Mouse (Mus musculus) olfactory bulb, adult 2 months (tissue): ENCODE measurements around the gene 1700020D05Rik.

ENCODE experiments used
- CTCF ChIP-seq: fragments of 200-500 bp; IDR thresholded peaks from 2 replicates; pipeline ENCODE4 v1.5.1; 2012; ENCODE audit warnings: low read depth, mild to moderate bottlenecking, low read length, moderate library complexity; ENCODE audit not compliant: insufficient read depth
- POLR2A ChIP-seq: fragments of 200-500 bp; IDR thresholded peaks from 2 replicates; pipeline ENCODE4 v1.6.1; 2012; ENCODE audit warnings: mild to moderate bottlenecking, low read depth, low read length, moderate library complexity; ENCODE audit not compliant: insufficient read depth

DNA sequence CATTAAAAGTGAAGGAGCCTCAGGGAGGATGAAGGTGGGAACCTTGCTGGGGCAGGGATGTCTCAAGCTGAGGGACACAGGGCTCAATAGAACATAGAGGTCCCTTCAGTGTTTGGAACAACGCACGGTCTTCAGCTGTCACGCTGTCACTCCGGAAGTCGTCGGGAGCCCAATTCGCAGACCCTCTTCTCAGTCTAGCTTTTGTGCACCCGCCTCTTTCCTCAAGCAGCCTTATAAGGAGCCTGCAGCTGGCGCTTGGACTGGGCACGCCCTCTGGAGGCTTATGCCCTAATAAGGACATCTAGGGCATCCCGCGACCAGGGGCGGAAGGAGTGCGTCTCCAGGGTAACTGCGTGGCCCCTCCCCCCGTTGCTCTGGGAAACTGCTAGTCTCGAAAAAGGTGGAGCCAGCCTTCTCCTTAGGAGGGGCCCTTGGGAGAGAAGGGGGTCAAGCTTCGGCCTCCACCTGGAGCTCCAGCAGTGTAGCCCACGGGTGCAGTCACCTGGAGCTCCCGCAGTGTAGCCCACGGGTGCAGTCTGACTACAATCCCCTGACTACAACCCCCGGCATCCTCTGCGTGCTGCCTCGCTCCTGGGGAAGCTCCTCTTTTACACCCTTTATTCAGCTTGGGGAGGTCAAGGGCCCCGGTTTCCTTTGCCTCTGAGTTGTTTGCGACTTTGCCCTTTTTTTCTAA lies 14.6 kb downstream of the 1700020D05Rik start:
- TF ChIP-seq CTCF: 0 out of 2 replicates have a peak, but pooled peaks have one; percentile 12
- peak; percentile 33 for TF ChIP-seq POLR2A
